8 mouse cellular contexts compared by ENCODE assay signal in genomic region chr11:57645018-57645559, GRCm38 (mm10). TPM values are rescaled to one million over a fixed set of nuclear protein-coding genes. Genes with fewer than 3 reads are reported as not detected.
A peak's percentile ranks its signal among the peaks of the same experiment; 100 is the strongest.
DNase-seq lines count a peak whose midpoint lies in the region.

Gene Galnt10 (plus strand): TSS chr11:57645442.

- intact Hi-C loops in gastrocnemius, postnatal 14 days (cut with DNase I; ENCODE audit: low total_unique reads), result no loop called here

- no peaks in the 10 kb centered on the region for H3K9me3 ChIP-seq in megakaryocyte, embryonic 14.5 days

- DNase-seq in adrenal gland, adult (ENCODE audit: inconsistent age in 2 of 2, low spot score in 1 of 2), result peak; percentile 91 to 97
- DNase-seq in embryo, embryonic 10.5 days (ENCODE audit: low spot score), result peak; percentile 92
- peak; percentile 92 for DNase-seq in gastrocnemius, postnatal 14 days
- DNase-seq in induced T-regulatory cell, adult 2 months (ENCODE audit: low read depth), result peak; percentile 91
- peak; percentile 66 to 84 for DNase-seq in left cerebral cortex, adult 8-10 months (ENCODE audit: low spot score in 2 of 2)
- DNase-seq in right cerebral cortex, adult 2 months (ENCODE audit: low spot score in 2 of 2), result peak; percentile 81 to 83
- DNase-seq in urinary bladder, postnatal 10 days (ENCODE audit: low spot score), result peak; percentile 52

- H3K27me3 ChIP-seq in megakaryocyte, embryonic 14.5 days (replicated peaks), result peaks cover 66% of the 10 kb centered on the region

- H3K4me3 ChIP-seq in megakaryocyte, embryonic 14.5 days (replicated peaks), result peak within 1 kb of the TSS; percentile 93

- H3K4me1 ChIP-seq in megakaryocyte, embryonic 14.5 days, result peaks cover 19% of the 10 kb centered on the region

- H3K36me3 ChIP-seq in megakaryocyte, embryonic 14.5 days (replicated peaks; ENCODE audit: low read length), result no peaks in the 10 kb centered on the region

RNA-seq across cellular contexts. Expression of gene Galnt10, which starts in this region (rescaled TPM):
- 10 to 100 TPM; 11.3 to 12.4 TPM for total RNA-seq in gastrocnemius, postnatal 14 days (2021)
- total RNA-seq in left cerebral cortex, adult 8-10 months (2022), result 1 to 10 TPM; 7.2 to 9.4 (median 8.6) TPM
- polyA plus RNA-seq in megakaryocyte, embryonic 14.5 days (2012; ENCODE audit: insufficient read depth, low replicate concordance), result 0.74 and 2.0 TPM in 2 replicates

Comparison
In these comparisons a context has a peak if more than half of its experiments do, and no peak if none do; other contexts are left out.
1. Peak in every context shown above with its lines: DNase-seq and H3K4me3 ChIP-seq.